Mouse (Mus musculus): ENCODE measurements around the gene Npc2.

Npc2 gene

DNA sequence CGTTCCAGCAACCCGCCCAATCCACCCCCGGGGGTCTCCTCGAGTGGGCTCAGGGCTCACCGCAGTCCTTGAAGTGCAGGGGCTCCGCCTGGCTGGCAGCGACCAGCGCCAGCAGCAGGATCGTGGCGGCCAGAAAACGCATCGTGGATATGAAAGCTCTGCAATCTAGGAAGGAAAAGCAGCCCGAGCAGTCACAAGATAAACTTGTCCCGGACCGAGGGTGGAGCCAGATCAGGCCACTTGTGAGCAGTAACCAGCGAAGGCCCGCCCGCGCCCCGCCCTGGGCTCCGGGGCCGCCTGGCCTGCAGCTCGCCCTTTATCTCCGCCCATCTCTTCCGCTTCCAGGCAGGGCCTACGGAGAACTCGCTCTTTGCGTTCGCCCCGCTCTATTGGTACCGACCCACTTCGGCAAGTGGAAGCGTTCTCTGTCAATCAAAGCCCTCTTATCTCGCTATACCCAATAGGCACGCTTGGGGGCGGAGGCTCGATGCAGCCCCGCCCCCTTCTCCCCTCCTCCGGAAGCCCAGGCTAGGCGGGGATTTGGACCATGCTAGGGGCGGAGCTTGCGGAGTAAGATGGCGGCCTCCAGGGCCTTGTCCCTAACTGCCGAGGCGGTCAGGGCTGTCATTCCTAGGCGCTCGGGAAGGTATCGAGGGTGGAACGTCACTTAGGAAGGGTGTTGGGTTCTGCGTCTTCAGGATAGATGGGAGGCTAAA lies at the start of gene Npc2, which contains the start of gene Isca2:
Npc2 (minus strand) TSS at position 427 of the 716 bp plus-strand sequence.
Isca2 (plus strand) TSS at position 526 of the 716 bp plus-strand sequence.
- peak; percentile 92 to 97 for DNase-seq (ENCODE audit: low spot score in 2 of 2)

DNA sequence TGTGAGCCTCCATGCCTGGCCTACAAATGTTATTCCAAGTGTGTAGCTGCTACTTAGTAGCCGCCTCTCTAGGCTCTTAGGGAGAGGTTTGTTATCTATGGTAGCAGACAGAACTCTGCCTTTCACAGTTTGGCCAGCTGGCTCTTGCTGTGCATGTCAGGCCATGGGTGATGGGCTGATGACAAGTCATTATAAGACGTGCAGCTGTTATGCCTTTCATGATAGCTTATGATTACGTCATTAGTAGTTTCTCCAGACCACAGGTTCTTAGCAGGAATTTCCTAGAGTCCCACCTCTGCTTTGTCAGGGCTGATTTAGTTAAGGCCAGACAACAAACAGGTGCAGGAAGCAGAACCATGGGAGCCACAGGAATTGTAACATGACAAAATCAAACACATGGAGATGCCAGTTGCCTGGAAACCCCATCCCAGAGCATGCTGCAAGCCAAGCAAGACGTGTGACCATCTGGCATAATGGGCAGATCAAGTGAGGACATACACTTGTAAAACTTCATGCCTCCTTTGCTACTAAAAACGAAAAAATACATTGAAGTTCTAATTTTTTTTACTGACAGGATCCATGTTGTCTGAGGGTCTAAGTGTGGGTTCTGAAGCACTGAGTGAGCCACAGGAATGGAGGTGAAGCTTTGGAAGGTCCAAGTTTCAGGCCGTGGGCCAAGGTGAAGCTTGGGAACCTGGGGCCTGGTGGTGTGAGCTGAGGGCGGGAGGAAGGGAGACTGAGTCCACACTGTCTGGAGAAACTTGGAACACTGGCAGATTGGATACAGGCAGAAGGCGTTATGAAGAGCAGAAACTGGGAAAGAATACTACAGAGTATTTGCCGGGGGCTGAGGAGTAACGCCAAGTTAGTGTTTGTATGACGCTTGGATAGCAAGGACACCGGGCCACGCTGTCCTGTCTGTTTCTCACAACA lies 46.5 kb upstream of the Npc2 start:
- peak in 1 of 2 experiments; percentile 73 for DNase-seq (ENCODE audit: low spot score in 2 of 2)

DNA sequence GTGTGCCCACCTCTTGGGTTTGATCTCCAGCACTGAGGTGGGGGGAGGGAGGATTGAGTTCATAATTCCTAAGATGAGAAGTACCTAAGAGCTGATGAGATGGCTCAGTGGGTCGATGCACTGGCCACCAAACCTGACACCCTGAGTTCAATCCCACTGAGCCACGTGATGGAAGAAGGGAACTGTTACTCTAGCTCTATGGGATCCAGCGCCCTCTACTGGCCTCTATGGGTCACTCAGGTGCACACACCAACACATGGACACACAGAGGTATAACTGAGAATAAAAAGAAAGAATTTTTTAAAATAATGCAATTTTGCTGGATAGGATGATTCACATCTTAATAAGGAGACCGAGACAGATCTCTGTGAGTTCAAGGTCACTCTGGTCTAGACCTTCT lies 45.5 kb upstream of the Npc2 start:
- peak in 1 of 2 experiments; percentile 56 for DNase-seq (ENCODE audit: low spot score in 2 of 2)

DNA sequence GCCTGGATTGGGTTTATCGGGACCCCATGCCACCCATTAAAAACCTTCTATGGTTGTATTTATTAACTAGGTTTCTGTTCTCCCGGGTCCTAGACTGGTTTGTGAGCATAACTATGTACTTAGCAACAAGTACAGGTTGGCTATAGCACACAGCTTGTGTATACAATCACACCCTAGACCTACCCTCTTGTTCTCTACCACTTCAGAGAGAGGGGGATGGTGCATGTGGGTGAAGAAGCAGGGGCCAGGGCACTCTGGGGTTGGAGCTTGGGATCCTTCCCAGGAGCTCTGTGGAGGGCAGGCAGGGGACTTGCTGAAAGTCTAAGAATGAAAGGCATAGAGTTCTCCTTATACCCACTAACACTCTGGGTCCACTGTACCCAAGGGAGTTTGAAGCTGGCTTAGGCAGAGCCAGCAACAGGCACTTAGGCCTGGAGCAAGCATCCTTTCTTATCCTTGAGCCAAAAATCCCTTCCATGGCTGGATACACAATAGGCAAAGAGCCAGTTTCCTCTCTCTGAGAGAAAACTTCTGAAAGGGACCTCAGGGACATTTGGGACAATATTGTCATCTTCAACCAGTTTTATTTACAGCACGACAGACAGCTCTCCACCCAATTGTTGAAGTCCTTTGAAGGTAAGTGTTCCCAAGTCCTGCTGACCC lies 41.8 kb upstream of the Npc2 start:
- no peak for DNase-seq (ENCODE audit: low spot score in 2 of 2)

DNA sequence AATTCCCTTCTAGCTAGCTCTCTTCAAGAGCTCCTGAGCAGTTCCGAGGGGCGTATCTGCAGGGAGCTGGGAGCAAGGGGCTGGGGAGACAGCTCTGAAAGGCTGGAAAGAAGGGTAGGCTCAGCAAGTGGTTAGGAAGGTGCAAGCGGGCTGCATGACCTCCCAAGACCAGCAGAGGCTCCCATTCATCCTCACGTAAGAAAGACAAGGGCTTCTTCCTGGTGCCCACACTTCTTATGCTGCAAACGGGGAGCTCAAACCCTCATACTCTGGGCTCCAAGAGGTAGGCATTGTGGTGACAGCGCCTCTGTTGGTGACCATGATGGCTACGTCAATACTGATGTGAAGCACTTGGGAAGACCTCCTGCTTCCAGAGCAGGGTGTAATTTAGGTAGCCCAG lies 40.8 kb upstream of the Npc2 start:
- DNase-seq (ENCODE audit: low spot score in 2 of 2): peak in 1 of 2 experiments; percentile 39

DNA sequence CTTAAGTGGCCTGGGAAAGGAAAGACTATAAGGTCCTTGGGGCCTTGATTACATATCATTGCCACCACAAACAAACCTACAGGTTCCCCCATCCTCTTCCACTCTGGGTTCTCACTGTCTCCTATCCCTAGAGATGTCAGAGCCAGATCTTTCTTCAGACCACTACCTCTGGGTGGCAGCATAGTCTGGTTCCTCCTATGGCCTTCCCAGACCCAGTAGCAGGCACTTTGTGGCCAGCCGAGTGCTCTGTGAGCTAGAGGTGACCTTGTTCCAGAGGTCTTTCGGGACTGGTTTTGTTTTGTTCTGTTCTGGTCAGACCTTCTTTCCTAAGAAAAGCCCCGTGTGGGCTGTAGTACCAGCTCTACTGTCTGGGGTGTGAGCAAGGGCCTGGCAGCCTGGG lies 39.1 kb upstream of the Npc2 start:
- no peak for DNase-seq (ENCODE audit: low spot score in 2 of 2)

DNA sequence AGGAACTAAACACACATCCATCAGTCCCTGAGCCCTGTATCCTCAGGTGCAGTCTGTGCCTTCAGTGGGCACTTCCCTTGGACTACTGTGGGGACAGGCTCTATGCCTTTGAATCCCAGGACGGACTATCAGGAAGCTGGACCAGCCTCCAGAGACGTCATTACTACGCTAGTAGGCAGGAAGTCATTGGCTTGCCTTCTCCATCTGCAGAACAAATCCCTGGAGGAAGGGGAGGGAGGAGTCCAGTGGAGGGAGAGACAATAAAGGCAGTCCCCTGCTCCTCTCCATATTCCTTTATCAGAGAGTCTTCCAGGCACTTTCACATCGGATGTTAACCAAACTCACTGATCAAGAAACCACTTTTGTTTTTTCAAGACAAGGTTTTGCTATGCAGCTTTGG lies 38.6 kb upstream of the Npc2 start:
- no peak for DNase-seq (ENCODE audit: low spot score in 2 of 2)

DNA sequence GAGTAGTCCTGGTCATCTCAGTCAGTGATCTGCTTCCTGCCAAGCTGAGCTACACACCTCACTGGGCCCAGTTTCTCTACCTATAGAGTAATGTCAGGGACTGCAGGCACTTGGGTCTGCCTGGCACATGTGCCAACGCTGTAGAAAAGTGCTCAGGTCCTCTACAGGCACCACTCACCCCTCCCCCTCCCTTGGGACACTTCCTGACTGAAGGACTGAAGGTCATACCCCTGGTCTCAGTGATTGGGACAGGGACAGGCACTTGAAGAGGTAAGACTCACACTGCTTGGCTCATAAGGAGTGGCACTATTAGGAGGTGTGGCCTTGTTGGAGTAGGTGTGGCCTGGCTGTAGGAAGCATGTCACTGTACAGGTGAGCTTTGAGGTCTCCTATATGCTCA lies 37.9 kb upstream of the Npc2 start:
- DNase-seq (ENCODE audit: low spot score in 2 of 2): no peak

DNA sequence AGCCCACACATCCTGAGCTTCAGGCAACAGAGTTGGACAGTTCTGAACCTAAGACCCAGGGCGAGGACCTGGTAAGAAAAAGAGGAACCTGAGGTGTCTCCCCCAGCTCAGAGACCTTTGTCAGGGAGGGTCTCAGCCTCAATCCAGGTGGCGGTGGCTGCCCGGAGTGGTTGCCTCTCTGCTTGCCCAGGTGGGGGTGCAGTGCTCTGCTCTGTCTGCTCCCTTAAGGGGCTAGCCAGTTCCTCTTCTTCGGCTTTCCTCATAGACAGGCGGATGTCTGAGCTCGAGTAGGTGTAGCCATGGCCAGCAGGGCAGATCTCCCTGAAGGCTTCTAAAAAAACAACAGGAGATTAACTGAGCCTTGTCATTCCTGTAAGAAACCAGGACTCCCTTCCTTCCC lies 36.1 kb upstream of the Npc2 start:
- DNase-seq (ENCODE audit: low spot score in 2 of 2): no peak

DNA sequence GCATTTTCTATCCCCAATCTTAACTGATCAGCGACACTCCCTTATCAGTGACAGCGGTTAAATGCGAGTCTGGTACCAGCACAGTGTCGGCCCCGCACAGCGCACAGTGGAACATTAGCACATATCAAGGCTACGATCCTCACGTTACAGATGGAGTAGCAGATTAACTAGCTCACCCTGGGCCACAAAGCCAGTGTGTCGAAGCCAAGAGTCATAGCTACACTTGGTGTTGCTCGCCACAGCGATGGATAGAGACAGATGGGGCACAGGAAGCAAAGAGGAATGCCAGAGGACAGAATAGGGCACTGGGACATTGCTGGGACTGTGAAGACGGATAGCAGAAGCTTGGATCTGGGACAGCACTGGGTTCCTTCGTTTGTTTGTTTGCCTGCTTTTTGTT lies 34.4 kb upstream of the Npc2 start:
- no peak for DNase-seq (ENCODE audit: low spot score in 2 of 2)

DNA sequence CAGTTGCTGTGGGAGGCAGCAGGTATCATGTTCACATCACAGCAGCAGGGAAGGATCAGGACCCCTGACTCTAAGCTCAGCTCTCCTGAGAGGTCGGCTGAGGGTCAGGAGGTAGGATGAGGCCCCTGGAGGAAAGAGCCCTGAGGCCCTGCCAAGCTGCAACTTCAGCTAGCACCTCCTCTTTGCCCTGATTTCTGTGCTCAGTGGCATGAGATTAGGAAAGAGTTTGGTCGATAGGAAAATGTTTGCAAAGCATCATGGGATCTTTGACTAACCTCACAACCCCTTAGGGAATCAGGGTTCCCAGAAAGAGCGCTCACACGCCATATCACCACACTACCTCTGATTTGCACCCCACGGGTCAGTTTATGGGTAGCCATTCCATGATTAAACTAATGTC lies 33.8 kb upstream of the Npc2 start:
- no peak for DNase-seq (ENCODE audit: low spot score in 2 of 2)

DNA sequence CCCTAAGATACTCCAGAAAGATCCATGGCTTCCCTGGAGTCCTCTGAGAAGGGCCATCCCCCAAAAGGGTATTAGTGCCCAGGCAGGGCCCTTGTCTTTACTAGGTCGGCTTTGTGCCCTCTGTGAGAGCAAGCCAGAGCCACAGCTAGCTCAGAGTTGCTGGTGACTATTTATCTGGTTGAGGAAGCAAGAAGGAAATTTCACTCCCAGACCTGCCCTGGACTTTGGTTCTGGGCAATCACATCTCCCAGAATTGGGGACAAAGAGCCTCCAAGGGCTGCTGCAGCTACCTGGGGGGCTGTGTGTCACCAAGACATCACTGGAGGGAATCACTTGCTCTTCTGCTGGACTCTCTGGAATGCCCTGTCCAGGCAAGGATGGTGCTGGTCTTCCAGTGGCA lies 33.1 kb upstream of the Npc2 start:
- no peak for DNase-seq (ENCODE audit: low spot score in 2 of 2)

DNA sequence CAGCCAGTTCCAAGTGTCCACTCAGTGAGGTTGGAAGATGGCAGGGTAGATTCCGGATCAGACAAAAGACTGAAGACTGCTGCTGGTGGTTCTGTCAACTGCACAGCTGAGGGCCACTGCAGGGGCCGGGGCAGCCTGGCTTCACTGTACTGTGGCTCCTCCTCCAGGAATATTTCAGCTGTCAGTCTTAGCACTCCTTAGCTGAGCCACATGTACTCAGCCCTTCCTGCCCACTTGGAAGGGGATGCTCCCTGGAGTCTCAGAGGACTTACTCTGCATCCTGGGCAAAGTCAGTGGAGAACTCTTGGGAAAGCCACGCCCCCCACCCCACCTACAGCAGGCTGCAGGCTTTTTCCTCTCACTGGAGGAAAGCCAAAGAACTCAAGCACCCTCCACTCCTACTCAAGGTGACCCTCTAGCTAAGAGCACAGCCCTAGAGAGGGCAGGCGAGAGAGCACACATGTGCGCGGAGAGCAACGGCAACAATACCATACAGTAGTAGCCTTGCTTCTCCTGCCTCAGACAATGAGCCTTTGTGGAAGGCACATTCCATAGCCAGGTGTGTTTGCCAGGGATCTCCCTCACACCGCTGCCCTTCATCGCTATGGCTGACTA lies 32.4 kb upstream of the Npc2 start:
- DNase-seq (ENCODE audit: low spot score in 2 of 2): no peak

DNA sequence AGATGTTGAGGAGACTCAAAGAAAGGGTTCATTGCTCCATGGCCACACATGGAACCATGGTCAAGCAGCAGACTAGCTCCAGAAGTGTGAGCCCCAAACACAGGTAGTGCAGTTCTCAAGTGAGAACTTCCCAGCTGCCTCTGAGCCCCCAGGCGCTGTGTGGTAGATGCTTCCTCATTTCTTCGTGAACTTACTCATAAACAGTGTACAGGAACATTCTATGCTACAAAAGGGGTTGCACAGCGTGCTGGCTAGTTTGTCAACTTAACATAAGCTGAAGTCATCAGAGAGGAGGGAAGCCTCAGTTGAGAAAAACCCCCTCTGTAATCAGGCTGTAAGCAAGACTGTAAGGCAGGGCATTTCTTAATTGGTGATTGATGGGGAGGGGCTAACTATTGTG lies 29.7 kb upstream of the Npc2 start:
- no peak for DNase-seq (ENCODE audit: low spot score in 2 of 2)

DNA sequence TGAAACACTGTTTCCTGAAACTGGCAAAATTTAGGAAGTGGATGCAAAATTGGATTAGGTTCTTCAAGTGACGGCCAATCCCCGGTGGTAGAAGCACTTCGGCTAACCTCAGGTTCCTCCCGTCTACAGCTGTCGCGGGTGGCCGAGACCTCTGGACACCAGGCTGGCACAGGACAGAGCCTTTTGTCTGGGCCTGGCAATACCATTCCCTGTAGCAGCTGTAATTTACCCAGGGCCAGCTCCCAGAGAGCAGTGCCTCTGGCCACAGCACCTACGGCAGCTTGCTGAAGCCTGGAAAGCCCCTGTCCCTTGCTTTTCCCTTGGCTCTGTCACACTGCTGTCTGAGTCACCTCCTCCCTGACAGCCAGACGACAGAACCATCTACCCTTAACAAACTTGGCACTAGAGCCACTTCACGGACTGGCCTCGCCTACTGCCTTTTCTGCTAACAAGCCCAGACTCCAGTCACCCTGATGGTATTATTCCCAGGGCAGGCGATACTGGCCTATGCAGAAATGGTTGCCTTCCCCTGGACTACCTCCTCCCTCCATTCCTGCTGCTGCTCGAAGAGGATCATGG lies 28.7 kb upstream of the Npc2 start:
- DNase-seq (ENCODE audit: low spot score in 2 of 2): no peak

DNA sequence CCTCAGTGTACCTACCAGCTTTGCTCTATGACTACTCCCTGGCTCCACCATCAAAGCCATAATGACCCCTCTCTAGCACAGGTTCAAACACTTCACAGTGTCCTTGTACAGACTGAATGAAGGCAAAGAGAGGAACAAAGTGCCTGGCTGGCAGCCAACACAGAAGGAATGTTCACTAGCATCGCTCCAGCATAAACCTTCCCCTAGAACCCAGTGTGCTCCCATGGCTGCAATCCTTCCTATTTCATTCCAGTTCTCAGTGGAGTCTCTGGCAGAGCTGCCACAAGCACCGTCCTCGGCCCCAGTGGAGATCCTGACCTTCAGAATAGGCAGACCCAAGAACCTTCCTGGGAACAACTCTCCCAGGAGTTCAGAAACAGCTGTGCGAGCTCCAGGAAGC lies 27.5 kb upstream of the Npc2 start:
- DNase-seq (ENCODE audit: low spot score in 2 of 2): no peak

DNA sequence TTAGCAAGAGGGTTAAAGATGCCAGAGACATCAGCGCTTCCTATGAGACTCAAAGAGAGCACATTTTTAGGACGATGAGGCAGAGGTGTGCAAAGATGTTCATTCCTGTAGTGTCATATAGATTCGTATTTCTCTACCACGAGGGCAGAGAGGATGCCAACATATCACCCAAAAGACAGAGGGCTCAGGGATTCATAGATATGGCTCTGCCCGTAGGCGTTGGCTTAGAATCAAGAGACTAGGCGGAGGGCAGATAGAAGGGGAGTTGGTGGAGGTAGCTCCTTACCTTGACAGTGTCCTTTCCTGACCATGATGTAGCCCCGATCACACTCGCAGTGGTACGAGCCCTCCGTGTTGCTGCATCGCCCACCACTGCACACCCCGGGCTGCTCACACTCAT lies 26.1 kb upstream of the Npc2 start:
- DNase-seq (ENCODE audit: low spot score in 2 of 2): no peak

DNA sequence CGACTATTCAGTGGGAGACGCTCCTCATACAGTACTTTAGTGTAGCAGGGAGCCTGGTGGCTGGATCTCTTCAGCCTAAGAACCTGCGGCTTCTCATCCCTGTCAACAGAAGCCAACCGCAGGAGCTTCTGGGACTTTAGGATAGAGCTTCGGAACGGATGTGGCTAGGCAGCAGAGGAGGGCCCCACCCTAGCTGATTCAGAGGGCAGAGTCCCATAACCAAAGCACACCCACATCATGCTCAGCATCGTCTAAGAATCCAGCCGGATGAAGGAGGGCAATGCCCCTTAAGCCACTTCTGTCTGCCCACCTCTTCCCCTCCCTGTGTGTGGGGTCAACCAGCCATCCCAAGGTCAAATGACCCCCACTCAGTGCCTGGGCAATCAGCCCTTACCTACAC lies 21.7 kb upstream of the Npc2 start:
- no peak for DNase-seq (ENCODE audit: low spot score in 2 of 2)

DNA sequence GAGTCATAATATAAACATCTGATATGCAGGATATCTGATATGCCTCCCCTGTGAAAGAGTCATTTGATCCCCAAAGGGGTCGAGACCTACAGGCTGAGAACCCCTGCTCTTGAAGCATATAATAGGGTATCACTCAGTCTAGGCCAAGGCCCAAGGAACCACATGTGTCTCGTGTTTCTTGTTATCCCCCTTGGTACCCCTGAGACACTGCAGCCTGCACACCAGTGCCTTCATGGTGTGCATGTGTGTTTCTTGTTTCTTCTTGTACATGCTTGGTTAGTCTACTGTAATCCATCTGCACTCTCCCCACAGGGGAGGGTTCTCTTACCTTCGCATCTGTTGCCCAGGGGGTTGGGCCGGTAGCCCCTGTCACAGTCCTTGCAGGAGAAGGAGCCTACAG lies 19.7 kb upstream of the Npc2 start:
- DNase-seq (ENCODE audit: low spot score in 2 of 2): no peak

DNA sequence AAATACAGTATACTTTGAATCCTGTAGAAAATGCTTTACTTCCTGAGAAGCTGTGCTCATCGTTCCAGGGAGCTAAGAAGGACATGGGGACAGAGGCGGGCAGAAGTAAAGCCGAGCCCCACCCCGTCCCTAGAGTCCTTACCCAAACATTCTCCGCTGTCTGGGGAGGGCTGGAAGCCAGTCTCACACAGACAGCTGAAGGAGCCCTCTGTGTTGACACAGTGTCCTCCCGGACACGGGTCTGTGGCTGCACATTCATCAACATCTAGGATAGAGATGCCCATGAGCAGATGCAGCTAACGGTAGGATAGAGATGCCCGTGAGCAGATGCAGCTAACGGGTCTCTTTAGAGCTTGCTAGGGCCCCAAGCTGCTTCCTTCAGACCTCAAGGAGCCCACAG lies 17.9 kb upstream of the Npc2 start:
- DNase-seq (ENCODE audit: low spot score in 2 of 2): no peak

DNA sequence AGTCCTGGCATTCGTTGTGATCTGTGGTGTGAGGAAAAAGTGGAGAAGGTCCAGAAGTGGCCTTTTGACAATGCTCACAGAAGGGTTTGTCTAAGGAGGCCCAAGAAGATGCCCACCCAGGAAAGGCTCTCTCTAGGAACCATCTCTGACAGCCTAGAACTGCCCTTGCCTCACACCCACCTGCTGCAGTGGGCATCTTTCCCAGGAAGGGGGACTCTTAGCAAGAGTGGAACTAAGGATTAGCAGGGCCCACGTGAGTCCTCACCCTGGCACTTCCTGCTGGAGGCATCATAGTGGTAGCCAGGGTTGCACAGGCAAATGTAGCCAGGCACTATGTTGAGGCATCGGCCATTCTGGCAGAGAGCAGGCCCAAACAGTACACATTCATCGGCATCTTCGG lies 13.1 kb upstream of the Npc2 start:
- DNase-seq (ENCODE audit: low spot score in 2 of 2): no peak
